In the genomic region with DNA sequence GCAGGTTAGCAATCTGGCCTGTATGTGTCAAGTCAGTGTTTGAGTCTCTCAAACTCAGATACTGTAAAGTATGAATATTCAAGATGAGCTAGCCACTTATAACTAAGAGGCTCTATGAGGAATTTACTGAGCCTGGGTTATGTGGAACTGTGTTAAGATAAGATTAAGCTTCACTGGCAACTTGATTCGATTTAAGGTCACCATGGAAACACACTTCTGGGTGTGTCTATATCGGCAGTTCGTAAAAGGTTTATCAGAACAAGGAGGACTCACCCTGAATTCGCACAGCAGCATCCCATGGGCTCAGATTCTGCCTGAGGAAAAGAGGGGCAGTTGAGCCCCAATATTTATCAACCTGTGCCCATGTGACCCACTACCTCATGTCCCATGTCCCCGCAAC, we compare ENCODE assay signal across 25 mouse cellular contexts.
"Had no signal": no experiment of that assay in that cellular context is flagged by ENCODE, and none has a peak within 500 bp of the region (broad histone marks: within the 10 kb centered on the region; RNA-seq: fewer than 3 reads in every experiment).

No protein-coding gene starts in this region.

- DNase-seq: gastrocnemius, postnatal 14 days; gastrocnemius, postnatal 36 days; heart, adult 11 months; heart, adult 2 months; heart, postnatal 14 days; heart, postnatal 36 days; kidney, adult 11 months; kidney, adult 2 months; kidney, adult 9 months; kidney, postnatal 14 days; kidney, postnatal 36 days; layer of hippocampus, adult 9-11 months; layer of hippocampus, postnatal 36 days; left cerebral cortex, postnatal 4 days had no signal

- H3K9ac ChIP-seq: heart, embryonic 13.5 days; heart, embryonic 15.5 days; hindbrain, embryonic 13.5 days; hindbrain, embryonic 15.5 days; kidney, embryonic 15.5 days; limb, embryonic 13.5 days; limb, embryonic 15.5 days; liver, embryonic 12.5 days had no signal

- H3K36me3 ChIP-seq: heart, embryonic 13.5 days; heart, embryonic 15.5 days; hindbrain, embryonic 13.5 days; hindbrain, embryonic 15.5 days; limb, embryonic 13.5 days; limb, embryonic 15.5 days; liver, embryonic 12.5 days had no signal

- H3K9me3 ChIP-seq: heart, embryonic 13.5 days; heart, embryonic 15.5 days; hindbrain, embryonic 13.5 days; hindbrain, embryonic 15.5 days; kidney, embryonic 15.5 days; limb, embryonic 13.5 days; limb, embryonic 15.5 days; liver, embryonic 12.5 days had no signal

- H3K4me2 ChIP-seq: heart, embryonic 11.5 days; heart, embryonic 13.5 days; heart, embryonic 15.5 days; hindbrain, embryonic 13.5 days; hindbrain, embryonic 15.5 days; kidney, embryonic 15.5 days; limb, embryonic 13.5 days; limb, embryonic 15.5 days; liver, embryonic 12.5 days had no signal

- H3K27ac ChIP-seq: heart, adult 2 months; heart, embryonic 13.5 days; heart, embryonic 15.5 days; hindbrain, embryonic 13.5 days; hindbrain, embryonic 15.5 days; hindbrain, postnatal 0 days; kidney, embryonic 15.5 days; kidney, postnatal 0 days; limb, embryonic 13.5 days; limb, embryonic 15.5 days; liver, embryonic 12.5 days had no signal

- H3K27me3 ChIP-seq: heart, embryonic 13.5 days; heart, embryonic 15.5 days; hindbrain, embryonic 13.5 days; hindbrain, embryonic 15.5 days; kidney, embryonic 15.5 days; limb, embryonic 13.5 days; limb, embryonic 15.5 days; liver, embryonic 12.5 days had no signal

- H3K4me1 ChIP-seq: heart, embryonic 15.5 days; hindbrain, embryonic 15.5 days; liver, embryonic 12.5 days had no signal

- ATAC-seq: hindbrain, postnatal 0 days; liver, embryonic 12.5 days had no signal

- H3K4me3 ChIP-seq: heart, adult 2 months; heart, embryonic 13.5 days; heart, embryonic 15.5 days; hindbrain, embryonic 13.5 days; hindbrain, embryonic 15.5 days; kidney, embryonic 15.5 days; limb, embryonic 13.5 days; limb, embryonic 15.5 days; liver, embryonic 12.5 days had no signal
